Comparison of ENCODE assay signal across 10 mouse cellular contexts in genomic region chr13:8780441-8780840, GRCm38 (mm10).
A peak's percentile ranks its signal among the peaks of the same experiment; 100 is the strongest.
DNase-seq lines count a peak whose midpoint lies in the region; ATAC-seq and TF ChIP-seq lines count a peak whose summit lies in the region.
"Had no signal": no experiment of that assay in that cellular context is flagged by ENCODE, and none has a peak within 500 bp of the region (broad histone marks: within the 10 kb centered on the region; RNA-seq: fewer than 3 reads in every experiment).

No protein-coding gene starts in this region.

- 0 out of 2 replicates have a peak, but pooled peaks have one; percentile 28 for ATAC-seq in hindbrain, embryonic 11.5 days (ENCODE audit: low FRiP score)
- no peak for ATAC-seq in hindbrain, embryonic 13.5 days (ENCODE audit: low FRiP score)
- peak; percentile 80 for ATAC-seq in erythroblast, adult 5-6 weeks (replicated peaks; ENCODE audit: low FRiP score, poor library complexity, severe bottlenecking)
- ATAC-seq in megakaryocyte progenitor cell, adult 5-6 weeks (replicated peaks; ENCODE audit: poor library complexity) = peak; percentile 96

- DNase-seq in hindbrain, embryonic 11.5 days (ENCODE audit: low spot score) = peak; percentile 64
- peak; percentile 55 to 60 for DNase-seq in CD8-positive naive resting alpha-beta T cell, adult 2 months (ENCODE audit: low read depth in 2 of 2, low spot score in 2 of 2)
- DNase-seq in adrenal gland, postnatal 36 days = peak; percentile 53 to 69
- peak in 1 of 2 experiments; percentile 51 for DNase-seq in layer of hippocampus, adult 2 months (ENCODE audit: low spot score in 2 of 2)
- peak; percentile 44 for DNase-seq in testis, postnatal 14 days (ENCODE audit: low spot score)

- H3K27ac ChIP-seq in hindbrain, embryonic 11.5 days (ENCODE audit: low read depth, low read length) = no peak overlapping the region
- H3K27ac ChIP-seq in hindbrain, embryonic 13.5 days = no peak overlapping the region
- H3K27ac ChIP-seq in layer of hippocampus, adult 2 months = no peak overlapping the region
- H3K27ac ChIP-seq: embryonic facial prominence, embryonic 15.5 days had no signal

- H3K9me3 ChIP-seq in hindbrain, embryonic 11.5 days (ENCODE audit: control insufficient read depth, low read length) = no peaks in the 10 kb centered on the region
- no peaks in the 10 kb centered on the region for H3K9me3 ChIP-seq in hindbrain, embryonic 13.5 days
- H3K9me3 ChIP-seq: embryonic facial prominence, embryonic 15.5 days; megakaryocyte, embryonic 14.5 days had no signal

- no peaks in the 10 kb centered on the region for H3K36me3 ChIP-seq in hindbrain, embryonic 11.5 days (ENCODE audit: control insufficient read depth, insufficient read depth, low read length)
- no peaks in the 10 kb centered on the region for H3K36me3 ChIP-seq in hindbrain, embryonic 13.5 days
- H3K36me3 ChIP-seq: embryonic facial prominence, embryonic 15.5 days had no signal

- H3K4me2 ChIP-seq in hindbrain, embryonic 11.5 days (replicated peaks; ENCODE audit: low read depth, low read length) = no peak overlapping the region
- H3K4me2 ChIP-seq in hindbrain, embryonic 13.5 days = no peak overlapping the region
- H3K4me2 ChIP-seq: embryonic facial prominence, embryonic 15.5 days had no signal

- TF ChIP-seq CTCF in layer of hippocampus, adult 2 months (conservative IDR thresholded peaks at IDR 0.05) = peak; percentile 83

- no peak overlapping the region for H3K4me3 ChIP-seq in hindbrain, embryonic 11.5 days (ENCODE audit: low read depth, low read length)
- no peak overlapping the region for H3K4me3 ChIP-seq in hindbrain, embryonic 13.5 days
- H3K4me3 ChIP-seq in layer of hippocampus, adult 2 months = no peak overlapping the region
- H3K4me3 ChIP-seq: embryonic facial prominence, embryonic 15.5 days; megakaryocyte, embryonic 14.5 days had no signal

- no peaks in the 10 kb centered on the region for H3K4me1 ChIP-seq in hindbrain, embryonic 11.5 days (replicated peaks; ENCODE audit: control insufficient read depth, insufficient read depth, low read length)
- peaks cover 15% of the 10 kb centered on the region for H3K4me1 ChIP-seq in hindbrain, embryonic 13.5 days (replicated peaks)
- H3K4me1 ChIP-seq: embryonic facial prominence, embryonic 15.5 days had no signal

- no peak overlapping the region for H3K9ac ChIP-seq in hindbrain, embryonic 11.5 days (ENCODE audit: low read depth, low read length)
- H3K9ac ChIP-seq in hindbrain, embryonic 13.5 days = no peak overlapping the region
- H3K9ac ChIP-seq: embryonic facial prominence, embryonic 15.5 days had no signal

- 52% methylated on average over 4 of the region's 4 CpGs for WGBS in hindbrain, embryonic 11.5 days
- 52% methylated on average over 4 of the region's 4 CpGs for WGBS in hindbrain, embryonic 13.5 days

- no peaks in the 10 kb centered on the region for H3K27me3 ChIP-seq in hindbrain, embryonic 11.5 days (ENCODE audit: control insufficient read depth, insufficient read depth, low read length)
- no peaks in the 10 kb centered on the region for H3K27me3 ChIP-seq in hindbrain, embryonic 13.5 days
- H3K27me3 ChIP-seq: embryonic facial prominence, embryonic 15.5 days had no signal
